Mouse (Mus musculus) Patski (cell line): ENCODE results near the gene Efcab2. TPM values are rescaled to one million over a fixed set of nuclear protein-coding genes. Genes with fewer than 3 reads are reported as not detected.

Source experiments
- ATAC-seq: fragments of 100-300 bp; one replicate; pipeline ENCODE4 v1.8.0; 2021
- CTCF ChIA-PET: fragments of 350-600 bp; sonication (Branson Sonifier 250); formaldehyde crosslinking; loops from one replicate; lab custom pipeline; 2022; ENCODE audit warnings: inconsistent platforms; lab: Charles Lee
- POLR2A ChIA-PET: fragments of 350-600 bp; sonication (Branson Sonifier 250); formaldehyde crosslinking; loops from one replicate; lab custom pipeline; 2022; ENCODE audit warnings: antibody characterized with exemption, inconsistent platforms; lab: Charles Lee
- DNase-seq: peaks from one replicate; pipeline ENCODE4 v3.0.0-alpha.2; 2011; ENCODE audit warnings: low read depth, low spot score
- H3K27me3 ChIP-seq: fragments of 371-371 bp; one replicate; pipeline ENCODE4 v1.5.1; 2021
- CTCF ChIP-seq: fragments of 100-300 bp; IDR thresholded peaks from one replicate; pipeline ENCODE4 v1.5.1; 2021
- in situ Hi-C: fragments of 300-500 bp; cut with MboI; formaldehyde crosslinking; loops from 3 replicates; pipeline ENCODE4 v1.11.1; 2018; ENCODE audit warnings: low pct_unique_long_range_greater_than_20kb, mixed read lengths
- polyA plus RNA-seq: library from polyadenylated mRNA; unstranded; gene quantifications from one replicate; pipeline ENCODE4 v1.2.3, GENCODE M21; 2021

The Efcab2 gene
- polyA plus RNA-seq, 1 experiment from 2014 or later = 3.7 TPM

DNA sequence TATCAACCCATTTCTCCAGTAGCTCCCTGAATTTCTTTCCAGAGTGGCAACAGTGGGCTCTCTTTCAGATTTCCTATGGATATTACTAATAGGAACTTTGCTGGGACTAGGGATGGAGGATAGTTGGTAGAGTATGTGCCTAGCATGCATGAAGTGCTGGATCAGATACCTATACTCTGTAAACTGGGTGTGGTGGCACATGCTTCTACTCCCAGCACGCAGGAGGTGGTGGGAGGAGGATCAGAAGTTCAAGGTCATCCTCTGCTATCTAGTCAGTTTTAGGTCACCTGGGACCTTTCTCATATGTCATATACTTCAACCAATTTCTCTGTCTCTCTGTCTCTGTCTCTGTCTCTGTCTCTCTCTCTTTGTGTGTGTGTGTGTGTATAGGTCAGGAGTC, 27.7 kb downstream of the Efcab2 start:
- H3K27me3 ChIP-seq = no peaks in the 10 kb centered on the region
- TF ChIP-seq CTCF = no peak
- in situ Hi-C loops = no loop called here
- ATAC-seq (no peak), DNase-seq (no peak)
- ChIA-PET CTCF (interaction anchor here (0.8 to 1.8 kb wide), 2 partner anchors 12 to 15 kb away, joined by 3 to 5 read pairs; no protein-coding TSS in a partner anchor), POLR2A (no interaction called here)

DNA sequence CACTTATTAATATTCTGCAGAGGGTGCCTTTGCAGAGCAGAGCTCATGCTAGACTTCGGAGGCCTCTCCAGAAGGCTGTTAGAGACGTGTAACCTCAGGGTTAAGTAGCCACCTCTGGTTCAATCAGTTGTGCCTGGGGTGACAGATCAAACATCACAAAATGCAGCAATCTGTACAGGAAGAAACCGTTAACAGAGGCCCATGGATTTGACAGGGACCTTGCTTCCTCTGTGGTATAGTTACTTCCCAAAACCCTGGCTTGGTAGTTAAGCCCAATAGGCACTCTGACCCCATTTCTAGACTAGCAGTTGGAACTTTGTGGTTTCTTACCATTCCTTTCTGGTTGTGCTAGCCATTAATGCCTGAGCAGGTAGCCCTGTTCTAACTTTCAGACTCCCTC, 38.5 kb downstream of the Efcab2 start:
- ChIA-PET CTCF (interaction anchor here (1.5 kb wide), 1 partner anchor 133 kb away, joined by 3 read pairs; no protein-coding TSS in a partner anchor), POLR2A (interaction anchor here (0.6 kb wide), 1 partner anchor 39 kb away, joined by 4 read pairs; no protein-coding TSS in a partner anchor)
- no peak for TF ChIP-seq CTCF
- DNase-seq (no peak), ATAC-seq (no peak)
- H3K27me3 ChIP-seq = no peaks in the 10 kb centered on the region
- in situ Hi-C loops = loop anchor here (5.0 kb wide), 1 partner anchor 67 kb away; no protein-coding TSS in a partner anchor

DNA sequence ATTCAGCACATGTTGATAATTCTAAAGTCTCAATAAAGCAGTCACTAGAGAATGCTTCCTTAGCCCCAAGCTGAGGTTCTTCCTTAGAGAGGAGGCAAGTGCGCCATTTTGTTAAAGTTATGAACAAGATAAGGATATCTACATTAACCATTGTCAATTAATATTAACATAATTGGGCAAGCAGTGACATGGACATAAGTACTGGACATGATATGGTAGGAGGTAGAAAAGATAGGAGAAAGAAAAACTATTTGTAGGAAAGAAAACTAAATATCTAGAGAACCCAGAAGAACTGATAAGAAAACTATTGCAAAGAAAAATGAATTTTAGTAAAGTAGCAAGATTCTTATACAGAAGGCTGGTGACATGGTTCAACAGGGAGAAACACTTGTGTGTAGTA, 41.2 kb downstream of the Efcab2 start:
- ChIA-PET POLR2A (no interaction called here), CTCF (interaction anchor here (1.4 kb wide), 1 partner anchor 126 kb away, joined by 3 read pairs; no protein-coding TSS in a partner anchor)
- no peak for TF ChIP-seq CTCF
- DNase-seq (no peak), ATAC-seq (no peak)
- in situ Hi-C loops = no loop called here
- no peaks in the 10 kb centered on the region for H3K27me3 ChIP-seq

DNA sequence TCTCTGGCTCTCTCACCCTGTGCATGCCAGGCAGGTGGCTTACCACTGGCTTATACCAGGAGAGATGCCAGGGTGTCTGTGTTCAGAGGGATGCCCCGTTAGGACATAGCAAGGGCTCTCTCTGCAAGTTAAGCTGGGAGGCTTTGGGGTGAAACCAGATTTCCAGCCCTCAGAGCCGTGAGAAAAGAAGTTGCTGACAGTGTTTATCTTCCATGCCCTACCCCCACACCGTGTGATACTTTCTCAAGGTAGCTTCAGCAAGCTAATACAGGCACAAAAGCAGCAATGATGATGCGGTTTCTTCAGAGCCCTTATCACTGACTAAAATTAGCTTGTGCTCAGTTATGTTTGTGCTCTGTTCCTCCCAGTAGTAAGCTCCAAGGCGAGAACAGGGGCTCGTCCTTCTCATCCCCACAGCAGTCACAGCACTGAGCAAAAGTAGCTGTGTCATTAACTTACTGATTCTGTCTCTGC, 42.4 kb downstream of the Efcab2 start:
- ATAC-seq = no peak
- no peak for TF ChIP-seq CTCF
- DNase-seq = no peak
- H3K27me3 ChIP-seq = no peaks in the 10 kb centered on the region
- POLR2A ChIA-PET = interaction anchor here (0.7 to 2.0 kb wide), 3 partner anchors 26 to 112 kb away, joined by 3 to 7 read pairs (median 6); partner anchors contain the start of genes Efcab2 and Hnrnpu
- in situ Hi-C loops = no loop called here
- CTCF ChIA-PET = interaction anchor here (1.1 to 2.4 kb wide), 10 partner anchors 11 to 139 kb away, joined by 3 to 12 read pairs (median 4); no protein-coding TSS in a partner anchor

DNA sequence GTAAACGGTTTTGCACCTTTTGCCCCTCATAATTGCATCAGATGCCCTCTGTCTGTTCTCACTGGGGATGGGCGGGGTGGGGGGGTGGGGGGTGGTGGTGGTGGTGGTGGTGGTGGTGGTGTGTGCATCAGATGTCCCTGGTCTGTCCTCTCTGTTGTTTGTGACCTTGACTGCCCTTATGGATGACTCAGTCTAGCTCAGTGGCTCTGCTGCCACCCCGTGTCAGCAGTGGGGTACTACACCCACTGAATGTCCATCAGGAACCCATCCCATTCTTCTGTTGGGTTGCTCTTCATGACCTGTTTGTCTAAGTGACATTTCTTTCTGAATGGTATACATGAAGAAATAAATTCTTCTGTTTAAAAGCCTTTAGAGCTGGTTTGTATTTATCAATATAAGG, 43.3 kb downstream of the Efcab2 start:
- H3K27me3 ChIP-seq = no peaks in the 10 kb centered on the region
- DNase-seq (no peak), ATAC-seq (no peak)
- TF ChIP-seq CTCF = peak; percentile 92
- in situ Hi-C loops = no loop called here
- ChIA-PET POLR2A (interaction anchor here (0.7 to 2.0 kb wide), 3 partner anchors 27 to 113 kb away, joined by 3 to 7 read pairs (median 6); partner anchors contain the start of genes Efcab2 and Hnrnpu), CTCF (interaction anchor here (0.7 to 2.4 kb wide), 11 partner anchors 12 to 140 kb away, joined by 3 to 12 read pairs (median 3); no protein-coding TSS in a partner anchor)

DNA sequence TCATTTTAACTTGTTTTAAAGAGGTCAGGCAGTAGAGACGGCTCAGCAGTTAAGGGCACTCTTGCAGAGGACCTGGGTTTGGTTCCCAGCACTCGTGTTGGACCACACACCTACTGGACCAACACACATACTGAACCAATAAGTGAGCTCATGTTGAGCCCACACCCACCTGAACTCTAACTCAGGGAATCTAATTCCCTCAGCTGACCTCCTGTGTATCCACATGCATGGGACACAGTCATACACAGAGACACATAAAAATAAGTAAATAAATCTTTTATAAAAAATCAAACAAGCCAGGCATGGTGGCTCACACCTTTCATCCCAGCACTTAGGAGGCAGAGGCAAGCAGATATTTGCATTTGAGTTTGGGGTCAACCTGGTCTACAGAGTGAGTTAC, 44.0 kb downstream of the Efcab2 start:
- in situ Hi-C loops = loop anchor here (25.0 kb wide), 1 partner anchor 463 kb away; the partner anchor contains the start of gene Catspere2
- DNase-seq (no peak), ATAC-seq (no peak)
- ChIA-PET POLR2A (interaction anchor here (2.0 kb wide), 1 partner anchor 113 kb away, joined by 7 read pairs; the partner anchor contains the start of gene Hnrnpu), CTCF (interaction anchor here (0.7 to 2.4 kb wide), 8 partner anchors 13 to 139 kb away, joined by 3 to 12 read pairs (median 4); no protein-coding TSS in a partner anchor)
- no peaks in the 10 kb centered on the region for H3K27me3 ChIP-seq
- no peak for TF ChIP-seq CTCF

DNA sequence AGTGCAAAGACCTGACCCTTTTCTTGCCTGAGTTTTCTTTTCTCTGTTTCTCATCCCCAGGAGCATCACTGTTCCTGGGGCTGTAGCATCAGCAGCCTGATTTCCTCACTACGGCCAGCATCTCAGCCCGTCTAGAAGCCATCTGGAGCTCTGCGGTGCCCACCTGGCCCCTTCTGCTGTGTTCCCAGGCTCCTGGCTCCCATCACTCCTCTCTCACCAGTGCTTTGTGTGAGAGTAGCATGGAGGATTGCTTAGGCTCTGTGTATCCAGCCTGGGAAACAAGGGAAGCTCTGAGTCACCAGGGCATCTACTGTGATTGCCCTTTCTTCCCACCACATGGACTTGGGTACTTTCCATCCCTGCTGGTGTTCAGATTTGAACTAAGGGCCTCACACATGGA, 48.2 kb downstream of the Efcab2 start:
- DNase-seq (no peak), ATAC-seq (no peak)
- ChIA-PET CTCF (interaction anchor here (1.1 to 1.5 kb wide), 2 partner anchors 69 to 170 kb away, joined by 3 read pairs; no protein-coding TSS in a partner anchor), POLR2A (no interaction called here)
- TF ChIP-seq CTCF = no peak
- in situ Hi-C loops = loop anchor here (25.0 kb wide), 1 partner anchor 467 kb away; the partner anchor contains the start of gene Catspere2
- no peaks in the 10 kb centered on the region for H3K27me3 ChIP-seq

DNA sequence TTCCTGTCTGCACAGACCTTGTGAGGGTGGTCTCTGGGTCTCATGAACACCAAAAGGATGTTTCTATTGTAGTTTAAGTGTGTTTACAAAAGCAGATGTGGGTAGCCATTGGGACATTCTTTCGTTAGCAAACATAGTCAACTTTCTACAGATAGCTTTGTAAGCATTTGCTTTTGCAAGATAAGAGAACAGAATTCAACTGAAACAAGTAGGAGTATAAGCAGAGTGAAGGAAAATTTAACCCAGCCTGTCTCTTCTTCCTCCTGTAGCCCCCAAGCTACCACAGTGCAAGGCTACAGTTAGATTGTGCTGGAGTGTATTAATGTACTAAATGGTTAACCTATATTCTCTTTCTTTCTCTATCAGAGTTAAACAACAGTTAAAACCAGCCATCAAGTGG, 49.2 kb downstream of the Efcab2 start:
- CTCF ChIA-PET = interaction anchor here (1.1 to 1.5 kb wide), 3 partner anchors 68 to 171 kb away, joined by 3 read pairs; no protein-coding TSS in a partner anchor
- H3K27me3 ChIP-seq = no peaks in the 10 kb centered on the region
- DNase-seq = no peak
- in situ Hi-C loops = loop anchor here (5.0 to 25.0 kb wide), 2 partner anchors 143 to 468 kb away; partner anchors contain the start of gene Catspere2
- TF ChIP-seq CTCF = no peak
- no peak for ATAC-seq
- POLR2A ChIA-PET = no interaction called here

DNA sequence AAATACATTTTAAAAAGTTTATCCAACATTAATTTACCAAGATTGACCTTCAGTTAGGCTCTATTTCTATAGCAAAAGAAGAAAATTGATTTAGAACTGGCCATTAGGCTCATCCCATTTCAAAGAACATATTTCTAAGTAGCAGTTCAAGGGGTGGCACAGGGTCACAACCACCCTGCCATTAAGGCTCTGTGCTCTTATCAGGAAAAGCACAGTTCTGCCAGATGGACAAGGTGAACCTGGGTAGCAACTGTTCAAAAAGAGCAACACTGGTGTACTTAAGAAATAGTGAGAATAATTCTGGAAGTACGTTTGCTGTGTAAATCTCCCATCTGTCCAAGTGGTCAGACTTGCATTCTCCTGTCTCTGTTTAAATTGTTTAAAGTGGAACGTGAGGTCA, 52.1 kb downstream of the Efcab2 start:
- no peak for DNase-seq
- ATAC-seq = no peak
- no peak for TF ChIP-seq CTCF
- POLR2A ChIA-PET = no interaction called here
- in situ Hi-C loops = loop anchor here (5.0 to 25.0 kb wide), 2 partner anchors 146 to 471 kb away; partner anchors contain the start of gene Catspere2
- CTCF ChIA-PET = no interaction called here
- no peaks in the 10 kb centered on the region for H3K27me3 ChIP-seq

DNA sequence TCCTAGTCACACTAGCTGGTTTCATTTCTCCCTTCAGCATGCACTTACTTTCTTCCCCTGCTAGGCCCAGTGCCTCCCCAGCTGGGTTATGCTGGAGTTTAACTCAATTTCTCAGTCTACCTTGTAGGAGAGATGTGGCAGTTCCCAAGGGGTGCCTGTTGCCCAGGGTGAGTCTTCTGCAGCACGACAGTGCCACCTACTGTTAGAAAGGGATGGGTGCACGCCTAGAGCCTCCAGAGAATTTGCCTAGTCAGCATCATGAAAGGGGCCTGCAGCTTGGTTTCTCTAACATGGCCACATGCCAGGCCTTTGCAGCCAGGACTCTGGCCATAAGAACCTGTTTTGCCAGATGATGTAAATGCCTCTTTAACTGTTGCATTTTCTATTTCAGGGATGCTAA, 57.8 kb downstream of the Efcab2 start:
- in situ Hi-C loops = loop anchor here (10.0 to 25.0 kb wide), 3 partner anchors 179 to 476 kb away; partner anchors contain the start of gene Catspere2
- no peaks in the 10 kb centered on the region for H3K27me3 ChIP-seq
- DNase-seq (peak; percentile 39), ATAC-seq (peak; percentile 95)
- TF ChIP-seq CTCF = peak; percentile 98
- ChIA-PET CTCF (interaction anchor here (0.6 to 3.6 kb wide), 12 partner anchors 12 to 238 kb away, joined by 3 to 14 read pairs (median 3); no protein-coding TSS in a partner anchor), POLR2A (no interaction called here)

DNA sequence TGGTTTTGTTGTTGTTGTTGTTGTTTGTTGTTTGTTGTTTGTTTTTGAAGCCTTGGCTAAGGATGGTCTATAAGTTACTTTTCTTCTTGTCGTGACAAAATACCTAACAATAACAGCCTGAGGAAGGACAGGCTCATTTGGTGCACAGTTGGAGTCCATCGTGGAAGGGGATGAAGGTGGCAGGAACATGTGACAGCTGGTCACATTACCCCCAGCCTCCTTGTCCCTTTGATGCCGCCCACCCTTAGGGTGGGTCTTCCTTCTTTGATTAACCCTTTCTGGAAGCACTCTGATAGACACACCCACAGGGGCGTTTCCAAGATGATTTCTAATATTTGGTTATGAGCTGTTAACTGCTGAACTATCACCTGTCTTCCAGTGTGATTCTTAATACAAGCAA, 58.3 kb downstream of the Efcab2 start:
- POLR2A ChIA-PET = no interaction called here
- DNase-seq (no peak), ATAC-seq (no peak)
- CTCF ChIA-PET = interaction anchor here (0.9 to 3.6 kb wide), 10 partner anchors 11 to 678 kb away, joined by 3 to 14 read pairs (median 4); no protein-coding TSS in a partner anchor
- in situ Hi-C loops = loop anchor here (10.0 to 25.0 kb wide), 3 partner anchors 179 to 477 kb away; partner anchors contain the start of gene Catspere2
- TF ChIP-seq CTCF = no peak
- no peaks in the 10 kb centered on the region for H3K27me3 ChIP-seq
